Mouse (Mus musculus) CH12.LX (cell line): ENCODE measurements around the gene Epha6. TPM values are rescaled to one million over a fixed set of nuclear protein-coding genes. Genes with fewer than 3 reads are reported as not detected.
A peak's percentile ranks its signal among the peaks of the same experiment; 100 is the strongest.

Experiments used
- DNase-seq: peaks from one replicate; pipeline ENCODE4 v3.0.0-alpha.2; 2013; ENCODE audit errors: extremely low read depth
- H3K27ac ChIP-seq: 2 replicates; pipeline ENCODE4 v1.5.1; 2012; ENCODE audit warnings: low read depth, mild to moderate bottlenecking, control low read depth, moderate library complexity; ENCODE audit not compliant: insufficient read depth
- H3K27me3 ChIP-seq: replicated peaks from 2 replicates; pipeline ENCODE3; 2012; ENCODE audit warnings: inconsistent platforms
- H3K36me3 ChIP-seq, 2 experiments: replicated peaks in 1 of 2; 2 replicates each; pipeline versions ENCODE3 to v1.6.1; 2012; ENCODE audit warnings: inconsistent platforms in 1 of 2, low read length in 1 of 2, mild to moderate bottlenecking in 1 of 2, mixed read lengths in 1 of 2, moderate library complexity in 1 of 2; ENCODE audit not compliant: control insufficient read depth in 1 of 2, insufficient read depth in 1 of 2
- H3K4me1 ChIP-seq, 2 experiments: 2 replicates each; pipeline ENCODE4 v1.6.1; 2012; ENCODE audit warnings: inconsistent platforms in 1 of 2, moderate library complexity in 1 of 2; ENCODE audit not compliant: insufficient read depth in 2 of 2, control insufficient read depth in 1 of 2
- H3K4me2 ChIP-seq: 2 replicates; pipeline ENCODE4 v1.6.1; 2012; ENCODE audit warnings: low read depth, mild to moderate bottlenecking, control low read depth; ENCODE audit not compliant: poor library complexity, insufficient read depth, severe bottlenecking
- H3K4me3 ChIP-seq, 3 experiments: fragments of 150-350 bp in 1 of 3; sonication (generic) in 1 of 3; replicated peaks in 1 of 3; 2 replicates each; pipeline versions ENCODE3 to v1.5.1; 2011 to 2012; ENCODE audit warnings: low read depth in 2 of 3, low read length in 2 of 3, mild to moderate bottlenecking in 2 of 3, moderate library complexity in 2 of 3, control low read depth in 1 of 3, improper control_type of control experiment in 1 of 3, inconsistent platforms in 1 of 3, mixed read lengths in 1 of 3; ENCODE audit not compliant: poor library complexity in 1 of 3
- H3K79me2 ChIP-seq: replicated peaks from 2 replicates; pipeline ENCODE4 v1.6.1; 2012; ENCODE audit warnings: mild to moderate bottlenecking, moderate library complexity; ENCODE audit not compliant: control insufficient read depth, poor library complexity, insufficient read depth, severe bottlenecking; ENCODE audit errors: extremely low read depth
- H3K9ac ChIP-seq: 2 replicates; pipeline ENCODE4 v1.6.1; 2012; ENCODE audit warnings: low read depth, mild to moderate bottlenecking, control low read depth, moderate library complexity; ENCODE audit not compliant: insufficient read depth
- H3K9me3 ChIP-seq: replicated peaks from 2 replicates; pipeline ENCODE3; 2012; ENCODE audit warnings: low read length, inconsistent platforms, mixed read lengths
- BHLHE40 ChIP-seq: IDR thresholded peaks from 2 replicates; pipeline ENCODE4 v1.6.1; 2011; ENCODE audit warnings: mild to moderate bottlenecking, low read depth, low read length, improper control_type of control experiment
- EP300 ChIP-seq: IDR thresholded peaks from 2 replicates; pipeline ENCODE4 v1.6.1; 2011; ENCODE audit warnings: low read length, improper control_type of control experiment
- HCFC1 ChIP-seq: IDR thresholded peaks from 2 replicates; pipeline ENCODE4 v1.6.1; 2012; ENCODE audit warnings: low read depth, mild to moderate bottlenecking, inconsistent platforms, low read length, improper control_type of control experiment
- IRF4 ChIP-seq: IDR thresholded peaks from 2 replicates; pipeline ENCODE4 v1.6.1; 2014; ENCODE audit warnings: low read depth, mild to moderate bottlenecking, inconsistent platforms, low read length, improper control_type of control experiment
- KAT2A ChIP-seq: IDR thresholded peaks from 2 replicates; pipeline ENCODE4 v1.6.1; 2012; ENCODE audit warnings: low read length, improper control_type of control experiment, inconsistent platforms; ENCODE audit not compliant: insufficient replicate concordance
- MAFK ChIP-seq: IDR thresholded peaks from 2 replicates; pipeline ENCODE4 v1.6.1; 2011; ENCODE audit warnings: low read length, improper control_type of control experiment; ENCODE audit not compliant: insufficient replicate concordance
- MAX ChIP-seq: IDR thresholded peaks from 2 replicates; pipeline ENCODE4 v1.6.1; 2011; ENCODE audit warnings: low read length, improper control_type of control experiment
- MAZ ChIP-seq: IDR thresholded peaks from 2 replicates; pipeline ENCODE4 v1.6.1; 2012; ENCODE audit warnings: low read depth, mild to moderate bottlenecking, inconsistent platforms, low read length, improper control_type of control experiment, moderate library complexity
- MXI1 ChIP-seq: IDR thresholded peaks from 2 replicates; pipeline ENCODE4 v1.6.1; 2011; ENCODE audit warnings: mild to moderate bottlenecking, low read depth, low read length, improper control_type of control experiment
- MYC ChIP-seq: IDR thresholded peaks from 2 replicates; pipeline ENCODE4 v1.6.1; 2011; ENCODE audit warnings: low read depth, mild to moderate bottlenecking, improper control_type of control experiment, low read length
- POLR2A ChIP-seq: IDR thresholded peaks from 2 replicates; pipeline ENCODE4 v1.6.1; 2011; ENCODE audit warnings: low read depth, mild to moderate bottlenecking, improper control_type of control experiment, low read length
- POLR2AphosphoS2 ChIP-seq: IDR thresholded peaks from 2 replicates; pipeline ENCODE4 v1.6.1; 2011; ENCODE audit warnings: low read depth, low read length, improper control_type of control experiment
- TBP ChIP-seq: conservative IDR thresholded peaks from 2 replicates; pipeline ENCODE4 v1.6.1; 2011; ENCODE audit warnings: low read depth, low read length, improper control_type of control experiment
- USF2 ChIP-seq: conservative IDR thresholded peaks from 2 replicates; pipeline ENCODE4 v1.6.1; 2011; ENCODE audit warnings: low read depth, low read length, improper control_type of control experiment
- ZC3H11A ChIP-seq: IDR thresholded peaks from 2 replicates; pipeline ENCODE4 v1.6.1; 2012; ENCODE audit warnings: low read depth, mild to moderate bottlenecking, inconsistent platforms, low read length, improper control_type of control experiment
- ZMIZ1 ChIP-seq: IDR thresholded peaks from 2 replicates; pipeline ENCODE4 v1.6.1; 2012; ENCODE audit warnings: low read depth, mild to moderate bottlenecking, inconsistent platforms, low read length, improper control_type of control experiment
- dilution Hi-C: fragments of 300-500 bp; cut with MboI; formaldehyde crosslinking; loops from 2 replicates; pipeline ENCODE4 v1.14.3; 2020; ENCODE audit warnings: low sequenced_read_pairs; ENCODE audit not compliant: extremely low pct_unique_long_range_greater_than_20kb, extremely low pct_ligation_motif_present
- in situ Hi-C: fragments of 300-500 bp; cut with MboI; formaldehyde crosslinking; loops from 3 replicates; pipeline ENCODE4 v1.14.3; 2019; ENCODE audit warnings: low sequenced_read_pairs, low pct_ligation_motif_present, low pct_unique_long_range_greater_than_20kb, mixed read lengths
- polyA plus RNA-seq: library from polyadenylated mRNA; unstranded; fragments of >175 nt; gene quantifications from 2 replicates; pipeline ENCODE4 v1.2.1, GENCODE M21; 2012; ENCODE audit warnings: low read depth; ENCODE audit not compliant: insufficient read length
- total RNA-seq, 2 experiments: library from RNA; depleted of rRNA; stranded (reverse); fragments of 300-350 nt in 1 of 2; fragments of >200 nt in 1 of 2; gene quantifications; 2 replicates each; pipeline ENCODE4 v1.2.3; 2012 to 2014

The Epha6 gene
- total and polyA plus RNA-seq, 3 experiments: not detected

- H3K27ac ChIP-seq: no peak within 1 kb of the TSS
- no peak within 1 kb of the TSS for H3K9ac ChIP-seq
- no peak for TF ChIP-seq MXI1
- no peak for TF ChIP-seq POLR2A
- TF ChIP-seq HCFC1: no peak
- TF ChIP-seq KAT2A: no peak
- no peak for TF ChIP-seq ZC3H11A
- TF ChIP-seq IRF4: no peak
- TF ChIP-seq ZMIZ1: no peak
- H3K79me2 ChIP-seq: no peaks in the 10 kb centered on the region
- no peak for DNase-seq
- H3K4me2 ChIP-seq: no peak within 1 kb of the TSS
- peaks cover 0 to 6% of the 10 kb centered on the region in 2 experiments; a peak in 1 of 4 replicates for H3K4me1 ChIP-seq
- no peak within 1 kb of the TSS for H3K4me3 ChIP-seq
- in situ Hi-C loops (no loop called here), dilution Hi-C loops (no loop called here)
- H3K9me3 ChIP-seq: peaks cover 3% of the 10 kb centered on the region
- H3K27me3 ChIP-seq: no peaks in the 10 kb centered on the region
- H3K36me3 ChIP-seq: no peaks in the 10 kb centered on the region
Observed at GRCm38 (mm10) chr16:59639102-59639691, 966.1 kb downstream of the Epha6 start, which contains the start of gene Arl6. TSS of gene Arl6 (minus strand) at chr16:59639391.

GRCm38 (mm10) chr16:59634598-59634997, 970.7 kb downstream of the Epha6 start:
- Histone ChIP-seq H3K27me3 (no peaks in the 10 kb centered on the region), H3K9me3 (peaks cover 3% of the 10 kb centered on the region), H3K36me3 (no peaks in the 10 kb centered on the region), H3K27ac (no peak overlapping the region), H3K4me1 (no peaks in the 10 kb centered on the region), H3K79me2 (no peaks in the 10 kb centered on the region), H3K4me3 (no peak overlapping the region), H3K4me2 (no peak overlapping the region), H3K9ac (no peak overlapping the region)
- in situ Hi-C loops: no loop called here
- dilution Hi-C loops: no loop called here
- DNase-seq: no peak
- TF ChIP-seq TBP (no peak), KAT2A (no peak), ZMIZ1 (no peak), EP300 (no peak), IRF4 (no peak), MXI1 (no peak), MAZ (no peak), MAFK (no peak), USF2 (no peak), BHLHE40 (no peak)

DNA sequence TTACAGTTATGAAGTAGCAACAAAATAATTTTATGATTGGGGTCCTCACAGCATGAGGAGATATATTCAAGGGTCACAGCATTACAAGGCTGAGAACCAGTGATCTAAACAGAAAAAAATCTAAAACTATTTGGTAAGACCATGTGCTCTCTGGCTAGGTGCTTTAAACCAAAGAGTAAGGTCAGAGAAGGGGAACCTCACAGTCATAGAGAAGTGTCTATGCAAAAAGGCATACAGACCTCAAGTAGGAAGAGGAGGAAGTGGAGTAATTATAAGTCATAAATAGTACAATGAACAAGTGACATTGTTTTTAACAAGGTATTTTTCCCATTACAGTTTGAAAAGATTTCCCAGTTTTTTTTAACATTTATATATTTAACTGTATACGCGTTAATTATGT, 983.8 kb downstream of the Epha6 start:
- Histone ChIP-seq H3K4me3 (no peak overlapping the region), H3K4me2 (peak overlapping the region; percentile 62), H3K4me1 (peaks cover 5 to 39% of the 10 kb centered on the region in 2 experiments; a peak in 3 of 4 replicates), H3K27ac (no peak overlapping the region), H3K36me3 (no peaks in the 10 kb centered on the region), H3K9me3 (no peaks in the 10 kb centered on the region)
- in situ Hi-C loops: no loop called here
- TF ChIP-seq MYC: peak; percentile 50
- TF ChIP-seq MAX: peak; percentile 22; the same call in 1 of the 2 replicates
- TF ChIP-seq POLR2AphosphoS2: no peak
- TF ChIP-seq, all 38 proteins: peak for 2
- peak; percentile 51 for DNase-seq
- H3K27me3 ChIP-seq: no peaks in the 10 kb centered on the region
- no peaks in the 10 kb centered on the region for H3K79me2 ChIP-seq
- dilution Hi-C loops: no loop called here
- no peak overlapping the region for H3K9ac ChIP-seq
